Mouse (Mus musculus): ENCODE measurements around the gene Brip1. TPM values are rescaled to one million over a fixed set of nuclear protein-coding genes. Genes with fewer than 3 reads are reported as not detected.

Brip1 gene
- polyA plus RNA-seq, 1 experiment: 0.06 TPM

DNA sequence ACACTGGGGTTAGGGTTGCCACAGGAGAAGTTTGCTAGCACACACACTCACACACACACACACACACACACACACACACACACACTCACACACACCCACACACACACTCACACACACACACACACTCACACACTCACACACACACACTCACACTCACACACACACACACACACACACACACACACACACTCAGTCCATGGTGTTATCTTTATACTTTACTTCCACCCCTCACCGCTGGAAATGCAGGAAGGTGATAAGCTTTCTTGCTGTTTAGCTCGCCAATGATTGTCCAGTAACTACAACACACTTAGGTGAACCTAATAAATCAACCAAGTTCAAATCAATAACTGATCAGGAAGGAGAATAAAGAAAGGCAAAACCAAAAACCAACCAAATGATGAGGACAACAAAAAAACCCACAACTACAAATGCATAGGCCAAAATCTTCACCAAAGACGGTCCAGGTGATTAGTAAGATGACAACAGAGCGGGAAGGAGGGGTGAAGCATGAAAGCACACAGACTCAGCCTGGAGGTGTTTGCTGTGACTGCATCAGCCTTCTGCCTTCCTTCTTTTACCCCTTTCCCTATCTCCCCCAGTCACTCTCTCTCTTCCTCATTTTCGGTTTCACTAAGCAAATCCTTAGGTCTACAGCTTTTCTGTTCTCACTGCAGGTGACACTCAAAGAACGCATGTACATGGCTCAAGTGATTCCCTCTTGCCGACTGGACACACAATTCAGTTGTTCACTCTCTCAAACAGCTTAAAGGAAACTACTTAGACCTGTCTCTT is 83.7 kb downstream of the Brip1 start:
- DNase-seq (ENCODE audit: extremely low spot score in 1 of 2, low spot score in 1 of 2): no peak

DNA sequence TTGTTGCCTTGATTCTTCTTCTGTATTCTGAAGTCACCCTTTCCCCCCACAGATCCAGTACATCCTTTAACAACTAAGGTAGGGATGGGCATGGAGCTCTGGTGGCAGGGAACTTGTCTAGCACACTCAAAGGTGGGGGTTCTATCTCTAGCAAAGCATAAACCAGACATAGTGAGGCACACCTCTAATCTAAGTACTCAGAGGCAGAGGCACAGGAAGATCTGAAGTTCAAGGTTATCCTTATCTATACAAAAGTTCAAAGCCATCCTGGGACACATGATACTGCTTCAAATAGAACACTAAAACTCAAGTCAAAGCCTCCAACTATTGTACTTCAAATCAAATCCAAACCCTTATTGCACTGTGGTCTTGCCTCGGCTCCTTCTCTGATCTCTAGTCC is 85.0 kb downstream of the Brip1 start:
- DNase-seq (ENCODE audit: extremely low spot score in 1 of 2, low spot score in 1 of 2): no peak

DNA sequence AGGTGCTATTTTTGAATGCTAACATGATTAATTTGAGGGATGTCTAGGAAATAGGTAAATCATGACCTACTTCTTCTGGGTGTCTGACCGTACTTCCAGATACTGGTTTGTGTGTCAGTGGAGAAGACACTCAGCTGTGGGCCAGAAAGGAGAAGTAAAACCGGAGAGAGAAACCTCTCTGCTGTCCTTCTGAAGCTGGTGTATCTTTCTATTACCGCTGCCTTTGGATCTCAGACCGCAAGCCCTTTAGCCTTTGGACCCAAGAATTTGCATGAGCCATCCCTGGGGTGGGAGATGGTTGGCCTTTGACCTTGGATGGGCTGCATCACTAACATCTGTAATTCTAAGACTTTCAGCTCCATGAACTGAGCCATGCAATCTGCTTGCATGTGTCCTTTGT is 93.7 kb downstream of the Brip1 start:
- no peak for DNase-seq (ENCODE audit: extremely low spot score in 1 of 2, low spot score in 1 of 2)

DNA sequence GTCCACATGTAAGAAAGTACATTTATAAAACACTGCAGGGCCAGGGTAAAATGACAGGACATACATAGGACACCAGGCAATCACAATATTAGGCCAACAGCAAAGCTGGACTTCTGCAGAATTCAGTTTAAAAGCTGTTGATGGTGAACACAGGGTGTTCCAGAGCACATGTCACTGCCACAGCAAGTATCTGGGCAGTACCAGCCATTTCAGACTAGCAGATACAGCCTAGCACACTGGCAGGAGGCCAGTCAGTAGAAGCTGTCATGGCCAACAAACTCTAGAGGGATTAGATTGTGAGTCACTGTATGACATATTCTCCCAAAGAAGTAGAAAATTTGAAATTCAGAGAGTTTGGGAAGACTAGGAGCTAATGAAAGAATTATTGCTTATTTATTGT is 94.4 kb downstream of the Brip1 start:
- DNase-seq (ENCODE audit: extremely low spot score in 1 of 2, low spot score in 1 of 2): no peak

DNA sequence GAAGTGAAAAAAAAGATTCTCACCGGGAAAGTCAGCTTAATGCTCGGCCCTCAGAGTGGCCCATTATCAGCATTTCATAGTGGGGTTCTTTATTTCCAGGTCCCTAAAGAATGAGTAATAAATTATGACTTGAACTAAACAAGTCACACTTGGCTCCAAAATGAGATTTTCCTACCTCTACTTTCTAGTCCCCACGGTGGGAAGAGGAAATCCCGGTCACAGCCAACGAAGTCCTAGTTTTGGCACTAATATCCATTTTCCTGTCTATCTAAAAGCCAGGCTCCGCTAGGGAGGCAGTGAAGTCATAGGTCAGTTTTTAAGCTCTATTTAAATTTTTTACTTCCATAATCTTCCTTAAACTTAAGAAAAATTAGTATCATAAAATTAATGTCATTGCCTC is 99.8 kb downstream of the Brip1 start:
- no peak for DNase-seq (ENCODE audit: extremely low spot score in 1 of 2, low spot score in 1 of 2)

DNA sequence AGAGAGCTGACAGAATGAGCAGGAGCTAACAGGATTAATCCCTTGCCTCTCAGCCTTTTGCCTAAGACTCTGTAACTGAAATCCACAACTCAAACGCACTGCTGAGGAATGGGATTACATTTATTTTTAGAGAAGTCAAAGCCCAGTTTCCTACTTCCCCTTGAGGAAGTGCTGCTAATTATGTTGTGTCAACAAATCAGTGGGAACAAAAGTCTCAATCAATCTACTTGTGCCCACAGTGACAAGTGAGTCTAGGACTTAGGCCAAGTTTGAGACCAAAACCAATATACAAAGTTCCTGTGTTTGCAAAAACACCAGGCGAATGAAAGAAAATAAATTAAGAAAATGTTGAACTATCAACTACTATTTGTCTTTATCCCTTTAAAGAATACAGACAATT is 101.7 kb downstream of the Brip1 start:
- DNase-seq (ENCODE audit: extremely low spot score in 1 of 2, low spot score in 1 of 2): no peak

DNA sequence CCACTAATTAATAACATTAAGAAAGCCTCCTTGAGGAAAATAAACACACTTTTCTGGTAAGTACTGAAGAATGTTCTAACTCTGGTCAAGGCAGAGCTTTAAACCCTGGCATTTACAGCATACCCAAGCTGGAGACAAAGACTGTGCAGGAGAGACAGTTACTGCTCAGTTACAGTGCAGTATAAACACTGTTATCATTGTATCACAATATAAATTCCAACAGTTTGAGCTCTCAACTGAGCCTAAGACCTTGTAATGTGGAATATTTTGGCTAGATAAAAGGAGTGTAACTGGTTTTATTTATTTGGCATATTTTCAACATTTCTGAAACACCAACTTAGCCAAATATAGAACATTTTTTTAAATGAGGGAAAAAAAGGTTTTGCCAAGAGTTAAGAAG is 112.2 kb downstream of the Brip1 start:
- no peak for DNase-seq (ENCODE audit: extremely low spot score in 1 of 2, low spot score in 1 of 2)

DNA sequence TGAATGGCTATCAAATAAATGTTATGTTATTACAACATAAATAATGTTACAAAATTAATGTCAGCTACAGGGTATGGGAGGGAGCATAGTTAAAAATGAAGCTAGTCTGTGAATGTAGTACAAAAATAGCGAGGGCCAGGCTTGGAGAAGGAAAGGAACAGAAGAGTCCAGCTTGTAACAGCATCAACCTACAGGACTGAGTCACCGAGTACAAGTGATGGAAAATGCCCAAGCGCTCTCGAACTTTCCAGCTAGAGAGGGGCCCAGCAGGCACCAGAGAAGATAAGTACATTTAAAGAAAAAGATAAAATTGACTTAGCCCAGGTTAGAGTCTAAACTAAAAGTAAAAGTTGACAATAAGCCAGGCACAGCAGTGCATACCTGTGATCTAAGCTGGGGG is 116.5 kb downstream of the Brip1 start:
- peak in 1 of 2 experiments; percentile 51 for DNase-seq (ENCODE audit: extremely low spot score in 1 of 2, low spot score in 1 of 2)

DNA sequence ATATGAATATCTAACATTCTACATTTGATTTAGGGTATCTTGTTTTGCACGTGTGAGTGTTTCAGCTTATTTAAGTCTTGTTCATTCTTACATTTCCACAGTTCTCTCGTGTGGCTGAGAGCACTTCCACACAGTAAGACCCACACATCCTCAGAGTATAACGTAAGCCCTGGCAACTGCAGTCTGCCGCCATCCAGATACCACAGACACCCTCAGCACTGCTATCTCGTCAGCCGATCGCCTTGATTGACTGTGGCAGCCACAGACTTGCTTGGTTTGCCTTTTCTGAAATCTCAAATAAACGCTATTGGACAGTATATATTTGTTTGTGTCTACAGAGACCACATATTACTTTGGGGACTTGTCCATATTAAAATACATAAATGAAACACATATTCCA is 123.0 kb downstream of the Brip1 start:
- no peak for DNase-seq (ENCODE audit: extremely low spot score in 1 of 2, low spot score in 1 of 2)

DNA sequence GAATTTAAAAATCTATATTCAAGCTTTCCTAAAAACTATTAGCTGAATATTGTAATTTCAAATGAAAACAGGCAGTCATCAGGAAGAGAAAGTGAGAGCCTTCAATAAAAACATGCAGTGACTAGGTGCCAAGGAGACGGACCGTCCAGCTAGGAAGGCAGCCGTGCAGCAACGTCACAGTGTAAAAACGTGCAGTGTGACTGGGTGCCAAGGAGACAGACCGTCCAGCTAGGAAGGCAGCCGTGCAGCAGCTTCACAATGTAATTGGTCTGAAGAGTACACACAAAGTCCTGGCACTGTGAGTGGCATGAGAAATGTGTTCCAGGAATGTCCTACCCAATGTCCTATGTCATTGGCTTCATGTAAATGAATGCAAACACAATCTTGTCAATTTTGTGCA is 124.0 kb downstream of the Brip1 start:
- no peak for DNase-seq (ENCODE audit: extremely low spot score in 1 of 2, low spot score in 1 of 2)

DNA sequence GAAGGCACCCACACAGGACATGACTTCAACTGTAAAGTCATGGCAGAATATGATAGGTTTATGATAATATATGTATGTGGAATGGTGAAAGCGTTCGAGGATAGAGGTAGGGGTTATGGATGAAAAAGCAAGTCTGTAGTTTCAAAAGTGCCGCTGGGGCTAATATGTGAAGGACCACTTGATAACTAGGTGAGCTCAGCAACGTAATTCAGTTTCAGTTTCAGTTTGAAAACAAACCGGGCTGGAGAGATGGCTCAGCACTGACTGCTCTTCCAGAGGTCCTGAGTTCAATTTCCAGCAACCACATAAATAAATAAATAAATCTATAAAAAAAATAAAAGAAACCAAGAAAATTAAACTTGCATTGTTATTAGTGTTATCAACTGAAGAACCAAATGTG is 124.6 kb downstream of the Brip1 start:
- DNase-seq (ENCODE audit: extremely low spot score in 1 of 2, low spot score in 1 of 2): no peak

DNA sequence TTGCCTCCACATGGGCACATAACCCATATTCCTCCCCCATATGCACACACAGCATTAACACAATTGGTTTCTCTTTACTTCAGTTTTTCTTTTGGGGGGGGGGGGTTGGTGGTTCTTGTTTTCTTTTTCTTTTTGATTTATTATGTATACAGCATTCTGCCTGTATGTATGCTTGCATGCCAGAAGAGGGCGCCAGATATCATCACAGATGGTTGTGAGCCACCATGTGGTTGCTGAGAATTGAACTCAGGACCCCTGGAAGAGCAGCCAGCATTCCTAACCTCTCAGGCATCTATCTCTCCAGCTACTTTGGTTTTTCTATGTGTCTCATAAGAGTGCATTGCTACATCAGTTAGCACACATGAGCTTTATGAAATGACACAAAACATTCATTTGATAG is 125.6 kb downstream of the Brip1 start:
- DNase-seq (ENCODE audit: extremely low spot score in 1 of 2, low spot score in 1 of 2): no peak

DNA sequence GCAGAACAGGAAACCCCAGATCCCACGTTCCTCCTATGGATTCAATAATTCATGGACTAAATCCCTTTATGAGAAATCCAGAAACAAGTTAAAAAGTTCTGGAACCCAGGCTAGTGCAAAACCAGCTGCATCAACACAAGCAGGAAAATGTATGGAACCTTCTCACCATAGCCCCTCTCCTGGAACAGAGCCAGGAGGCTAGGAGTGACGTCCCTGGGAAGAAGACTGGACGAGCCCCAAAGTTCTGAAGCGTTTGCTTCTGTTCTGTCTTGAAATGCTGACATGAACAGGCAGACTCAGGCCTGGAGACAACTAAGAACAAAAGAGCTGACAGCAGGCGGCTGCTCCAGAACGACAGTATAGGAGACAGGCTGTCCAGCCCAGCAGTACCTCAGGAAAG is 132.3 kb downstream of the Brip1 start:
- no peak for DNase-seq (ENCODE audit: extremely low spot score in 1 of 2, low spot score in 1 of 2)

DNA sequence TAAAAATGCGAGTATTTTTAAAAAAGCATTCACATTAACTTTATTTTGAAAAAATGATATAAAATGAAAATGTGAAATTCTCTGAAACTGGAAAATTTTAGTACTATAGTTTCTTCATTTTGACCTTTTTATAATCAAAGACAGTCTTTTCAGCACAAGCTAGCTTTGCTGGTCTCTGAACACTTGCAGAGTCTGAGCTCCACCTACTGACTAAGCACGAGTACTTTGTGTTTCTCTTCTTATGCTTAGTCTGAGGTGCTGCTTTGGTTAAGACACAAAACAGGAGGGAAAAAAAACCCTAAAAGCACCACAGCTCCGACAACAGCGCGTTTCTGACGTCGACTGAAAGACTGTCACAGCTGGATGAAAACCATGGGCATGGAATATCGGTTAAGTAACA is 133.8 kb downstream of the Brip1 start:
- DNase-seq (ENCODE audit: extremely low spot score in 1 of 2, low spot score in 1 of 2): peak in 1 of 2 experiments; percentile 32

DNA sequence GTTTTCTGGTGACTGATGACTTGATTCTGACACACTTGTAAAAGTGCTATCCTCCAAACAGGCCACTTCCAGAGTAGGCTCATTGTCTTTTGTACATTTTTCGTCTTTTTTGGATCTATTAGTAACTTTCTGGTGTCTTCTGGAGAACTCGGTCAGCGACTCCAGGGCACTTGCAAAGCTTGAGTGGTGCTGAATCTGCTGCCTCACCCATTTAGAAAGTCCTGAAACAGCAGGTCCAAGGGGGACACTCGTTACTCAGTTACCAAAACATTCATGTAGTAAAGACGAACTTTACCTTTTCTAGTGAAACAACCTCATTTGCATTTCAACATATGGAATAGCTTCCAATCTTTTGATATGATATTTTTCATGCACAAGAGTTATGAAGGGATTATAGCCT is 136.1 kb downstream of the Brip1 start:
- DNase-seq (ENCODE audit: extremely low spot score in 1 of 2, low spot score in 1 of 2): no peak

DNA sequence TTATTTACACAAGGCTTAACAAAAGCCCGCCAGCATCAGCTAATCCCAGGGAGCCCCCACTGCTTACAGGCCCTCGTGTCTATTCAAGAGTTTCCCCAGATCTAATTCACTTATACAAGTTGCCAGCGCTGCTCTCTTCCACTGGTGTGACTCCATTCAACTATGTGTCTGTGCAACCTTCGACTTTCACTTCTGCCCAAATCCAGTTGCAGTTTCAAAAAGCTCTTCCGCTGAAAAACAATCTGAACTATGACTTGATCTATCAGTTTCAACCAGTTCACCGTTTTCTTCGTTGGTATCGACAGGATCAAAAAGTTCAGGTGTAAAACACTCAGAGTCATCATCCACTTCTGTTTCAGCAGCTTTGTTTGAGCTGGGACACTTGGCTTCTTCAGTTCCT is 139.8 kb downstream of the Brip1 start:
- DNase-seq (ENCODE audit: extremely low spot score in 1 of 2, low spot score in 1 of 2): no peak

DNA sequence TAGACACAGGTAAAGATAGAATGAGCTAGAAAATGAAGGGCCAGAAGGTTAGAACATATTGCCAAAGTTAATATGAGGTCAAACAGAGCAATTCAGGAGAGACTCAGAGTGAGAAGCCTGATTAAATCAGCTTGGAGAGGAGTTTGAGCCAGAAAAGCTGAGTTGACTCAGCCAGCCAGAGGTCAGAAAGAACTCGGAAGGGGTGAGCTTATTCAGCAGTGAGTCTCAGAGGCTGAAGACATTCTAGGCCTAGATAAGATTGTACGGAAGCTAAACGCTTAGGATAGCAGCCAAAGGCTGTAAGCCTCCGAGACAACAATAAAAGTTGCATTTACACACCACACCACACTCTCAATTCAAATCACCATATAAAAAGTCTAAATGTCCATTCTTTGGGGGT is 141.9 kb downstream of the Brip1 start:
- no peak for DNase-seq (ENCODE audit: extremely low spot score in 1 of 2, low spot score in 1 of 2)

DNA sequence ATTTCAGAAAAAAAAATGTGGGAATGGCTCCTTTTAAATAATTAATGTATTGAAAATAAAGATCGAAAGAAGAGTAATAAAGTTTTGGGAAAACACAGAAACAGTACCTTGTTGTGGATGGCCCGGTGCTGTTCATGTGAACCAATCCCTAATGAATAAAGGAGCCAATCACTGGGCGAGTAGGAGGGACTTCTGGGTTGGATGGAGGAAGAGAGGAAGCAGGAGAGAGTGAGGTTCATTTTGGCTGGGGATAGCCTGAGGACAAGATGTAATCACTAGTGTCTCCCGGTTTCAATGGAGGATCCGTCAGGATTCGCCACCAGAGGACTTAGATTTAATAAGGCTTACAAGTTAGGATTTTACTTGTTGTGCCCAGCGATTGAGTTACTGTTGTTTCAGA is 145.2 kb downstream of the Brip1 start:
- DNase-seq (ENCODE audit: extremely low spot score in 1 of 2, low spot score in 1 of 2): no peak

DNA sequence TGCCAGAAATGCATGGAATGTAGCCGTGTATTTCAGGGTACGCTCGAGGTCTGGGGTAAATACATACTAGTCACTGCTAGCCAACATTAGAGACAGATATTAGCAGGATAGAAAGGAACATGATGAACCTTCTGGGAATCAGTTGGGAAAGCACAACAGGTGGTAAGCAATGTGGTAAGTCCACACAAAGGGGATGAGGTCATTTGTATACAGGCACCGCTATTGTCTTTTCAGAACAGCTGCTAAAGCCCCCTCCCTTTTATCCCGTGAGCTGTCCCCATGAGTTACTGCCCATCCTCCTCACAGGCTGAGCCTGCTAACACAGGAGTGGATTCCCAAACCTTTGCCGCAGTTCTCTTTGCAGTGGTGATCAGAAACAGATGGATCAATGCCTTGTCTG is 149.6 kb downstream of the Brip1 start:
- DNase-seq (ENCODE audit: extremely low spot score in 1 of 2, low spot score in 1 of 2): no peak

DNA sequence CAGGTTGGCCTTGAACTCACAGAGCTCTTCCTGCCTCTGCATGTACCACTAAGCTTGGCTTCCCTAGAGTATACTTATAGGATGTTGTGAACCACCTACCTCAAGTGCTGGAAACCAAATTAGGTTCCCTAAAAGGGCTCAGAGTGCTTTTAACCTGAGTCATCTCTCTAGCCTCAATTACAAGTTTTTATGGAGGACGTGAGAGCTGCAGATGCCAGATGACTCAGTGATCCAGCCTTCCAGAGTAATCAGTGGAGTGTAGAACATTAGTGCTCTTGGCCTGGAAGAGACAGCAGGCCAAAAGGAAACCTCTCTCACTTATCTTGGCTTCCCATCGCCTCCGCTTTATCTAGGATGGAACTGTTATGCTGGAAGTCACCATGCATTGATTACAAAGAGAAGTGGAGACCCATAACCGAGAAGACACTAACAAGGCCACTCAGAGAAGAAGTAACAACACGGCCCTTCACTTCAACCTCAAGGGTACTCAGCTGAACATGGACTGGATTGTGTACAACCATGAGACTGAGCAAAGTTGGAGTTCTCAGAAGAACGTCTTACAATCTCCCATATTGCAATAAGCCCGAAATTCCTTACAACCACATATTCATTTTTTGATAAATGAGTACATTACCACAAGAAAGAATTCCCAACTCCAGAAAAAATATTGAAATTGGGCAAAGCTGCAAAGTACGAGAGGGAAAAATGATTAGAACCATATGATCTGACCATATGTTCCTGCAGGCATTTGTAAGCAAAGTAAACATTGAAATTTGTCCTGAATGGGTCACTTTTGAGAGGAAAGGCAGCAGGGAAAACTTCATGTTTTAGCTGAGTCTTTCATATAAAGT is 150.3 kb downstream of the Brip1 start:
- no peak for DNase-seq (ENCODE audit: extremely low spot score in 1 of 2, low spot score in 1 of 2)

DNA sequence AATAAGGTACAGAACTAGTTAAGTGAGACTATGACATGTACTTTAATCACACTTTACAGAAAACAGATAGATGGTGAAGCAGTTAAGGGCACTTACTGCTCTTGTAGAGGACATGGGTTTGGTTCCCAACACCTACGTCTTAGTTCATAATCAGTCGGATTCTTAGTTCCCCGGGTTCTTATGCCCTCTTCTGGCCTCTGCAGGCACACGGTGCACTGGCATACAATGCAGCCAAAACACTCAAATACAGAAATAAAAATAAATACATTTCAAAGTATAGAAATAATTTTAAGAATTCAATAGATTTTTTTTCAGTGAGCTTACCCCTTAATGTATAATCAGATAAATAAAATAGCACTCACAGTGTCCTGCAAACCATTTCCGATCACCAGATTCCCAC is 161.0 kb downstream of the Brip1 start:
- DNase-seq (ENCODE audit: extremely low spot score in 1 of 2, low spot score in 1 of 2): no peak

DNA sequence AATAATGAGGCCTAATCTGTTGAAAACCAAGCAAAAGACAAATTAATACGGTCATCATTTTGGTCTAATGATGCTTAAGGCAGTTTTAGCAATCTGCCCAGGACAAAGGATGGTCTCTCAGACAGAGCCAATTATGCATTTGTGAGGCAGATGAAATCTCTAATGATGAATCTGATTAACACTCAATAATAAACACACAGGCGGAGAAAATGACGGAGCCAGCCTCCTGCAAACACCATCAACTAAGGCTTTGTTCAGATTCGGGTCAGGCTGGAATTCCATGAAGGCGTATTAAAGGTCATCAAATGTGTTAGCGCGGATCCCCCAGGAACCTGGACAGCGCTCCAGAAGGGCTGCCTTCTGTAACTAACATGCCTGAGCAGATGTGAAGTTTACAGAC is 161.6 kb downstream of the Brip1 start:
- DNase-seq (ENCODE audit: extremely low spot score in 1 of 2, low spot score in 1 of 2): no peak

Data from frontal cortex, adult 2 months (tissue).